Mouse (Mus musculus) MEL (cell line): ENCODE data around the gene Gas8. TPM values are rescaled to one million over a fixed set of nuclear protein-coding genes. Genes with fewer than 3 reads are reported as not detected.

Experiments
- DNase-seq: peaks from one replicate; pipeline ENCODE4 v3.0.0; 2011; ENCODE audit warnings: low read depth, low spot score
- H3K27ac ChIP-seq: 2 replicates; pipeline ENCODE4 v1.5.1; 2012; ENCODE audit warnings: low read depth, mild to moderate bottlenecking, control low read depth, low read length, moderate library complexity; ENCODE audit not compliant: control insufficient read depth
- H3K27me3 ChIP-seq, 2 experiments: fragments of 150-350 bp in 1 of 2; sonication (generic) in 1 of 2; 2 replicates each; pipeline ENCODE4 v1.6.1; 2012; ENCODE audit warnings: low read length in 2 of 2, mild to moderate bottlenecking in 2 of 2, improper control_type of control experiment in 1 of 2, moderate library complexity in 1 of 2; ENCODE audit not compliant: insufficient read depth in 2 of 2, control insufficient read depth in 1 of 2
- H3K36me3 ChIP-seq, 2 experiments: 2 replicates each; pipeline ENCODE4 v1.6.1; 2012 to 2014; ENCODE audit warnings: low read length in 2 of 2, improper control_type of control experiment in 1 of 2, inconsistent platforms in 1 of 2, mild to moderate bottlenecking in 1 of 2; ENCODE audit not compliant: insufficient read depth in 2 of 2, control insufficient read depth in 1 of 2
- H3K4me1 ChIP-seq, 2 experiments: fragments of 150-350 bp in 1 of 2; sonication (generic) in 1 of 2; 2 replicates each; pipeline ENCODE4 v1.6.1; 2012; ENCODE audit warnings: low read length in 2 of 2, improper control_type of control experiment in 1 of 2, mild to moderate bottlenecking in 1 of 2; ENCODE audit not compliant: insufficient read depth in 2 of 2, control insufficient read depth in 1 of 2
- H3K4me3 ChIP-seq, 2 experiments: fragments of 150-350 bp in 1 of 2; sonication (generic) in 1 of 2; 2 replicates each; pipeline ENCODE4 v1.5.1; 2012; ENCODE audit warnings: low read depth in 2 of 2, low read length in 2 of 2, mild to moderate bottlenecking in 2 of 2, moderate library complexity in 2 of 2, control low read depth in 1 of 2, improper control_type of control experiment in 1 of 2; ENCODE audit not compliant: control insufficient read depth in 1 of 2, insufficient read depth in 1 of 2
- H3K79me2 ChIP-seq: 2 replicates; pipeline ENCODE4 v1.6.1; 2012; ENCODE audit warnings: mild to moderate bottlenecking, low read length, moderate library complexity; ENCODE audit not compliant: control insufficient read depth, poor library complexity, insufficient read depth
- H3K9ac ChIP-seq: 2 replicates; pipeline ENCODE4 v1.6.1; 2012; ENCODE audit warnings: low read depth, mild to moderate bottlenecking, control low read depth, low read length, moderate library complexity; ENCODE audit not compliant: control insufficient read depth, poor library complexity, severe bottlenecking
- H3K9me3 ChIP-seq: fragments of 150-350 bp; sonication (generic); replicated peaks from 2 replicates; pipeline ENCODE4 v1.6.1; 2012; ENCODE audit warnings: mild to moderate bottlenecking, low read length, improper control_type of control experiment, moderate library complexity; ENCODE audit not compliant: insufficient read depth
- EP300 ChIP-seq, 2 experiments: IDR thresholded peaks; 2 replicates each; pipeline ENCODE4 v1.6.1; 2011; ENCODE audit warnings: improper control_type of control experiment in 2 of 2, low read length in 2 of 2, low read depth in 1 of 2, mild to moderate bottlenecking in 1 of 2
- ETS1 ChIP-seq: IDR thresholded peaks from 2 replicates; pipeline ENCODE4 v1.6.1; 2012; ENCODE audit warnings: low read depth, mild to moderate bottlenecking, inconsistent platforms, low read length, improper control_type of control experiment, moderate library complexity
- GATA1 ChIP-seq: IDR thresholded peaks from 2 replicates; pipeline ENCODE4 v1.6.1; 2011; ENCODE audit warnings: low read depth, low read length, improper control_type of control experiment
- JUND ChIP-seq: IDR thresholded peaks from 2 replicates; pipeline ENCODE4 v1.6.1; 2011; ENCODE audit warnings: low read depth, mild to moderate bottlenecking, improper control_type of control experiment, low read length
- MYC ChIP-seq: IDR thresholded peaks from 2 replicates; pipeline ENCODE4 v1.6.1; 2011; ENCODE audit warnings: low read depth, mild to moderate bottlenecking, low read length, improper control_type of control experiment, moderate library complexity
- NRF1 ChIP-seq: IDR thresholded peaks from 2 replicates; pipeline ENCODE4 v1.6.1; 2014; ENCODE audit warnings: low read depth, mild to moderate bottlenecking, inconsistent platforms, low read length, improper control_type of control experiment, moderate library complexity; ENCODE audit not compliant: poor library complexity, insufficient read depth, severe bottlenecking
- POLR2A ChIP-seq, 2 experiments: IDR thresholded peaks; 2 replicates each; pipeline ENCODE4 v1.6.1; 2011 to 2012; ENCODE audit warnings: low read length in 2 of 2, mild to moderate bottlenecking in 2 of 2, control low read depth in 1 of 2, improper control_type of control experiment in 1 of 2, low read depth in 1 of 2, moderate library complexity in 1 of 2; ENCODE audit not compliant: control insufficient read depth in 1 of 2, insufficient read depth in 1 of 2, poor library complexity in 1 of 2
- POLR2AphosphoS5 ChIP-seq: IDR thresholded peaks from 2 replicates; pipeline ENCODE4 v1.6.1; 2012; ENCODE audit warnings: low read depth, borderline replicate concordance, mild to moderate bottlenecking, inconsistent platforms, low read length, moderate library complexity, mixed read lengths
- RCOR1 ChIP-seq: IDR thresholded peaks from 2 replicates; pipeline ENCODE4 v1.6.1; 2012; ENCODE audit warnings: low read depth, mild to moderate bottlenecking, inconsistent platforms, low read length, improper control_type of control experiment
- TCF12 ChIP-seq: IDR thresholded peaks from 2 replicates; pipeline ENCODE4 v1.6.1; 2014; ENCODE audit warnings: low read depth, mild to moderate bottlenecking, inconsistent platforms, low read length, improper control_type of control experiment, moderate library complexity
- USF2 ChIP-seq, 2 experiments: IDR thresholded peaks; 2 replicates each; pipeline ENCODE4 v1.6.1; 2011 to 2012; ENCODE audit warnings: improper control_type of control experiment in 2 of 2, low read length in 2 of 2, borderline replicate concordance in 1 of 2, inconsistent platforms in 1 of 2, low read depth in 1 of 2, mild to moderate bottlenecking in 1 of 2; ENCODE audit not compliant: insufficient read depth in 1 of 2
- ZMIZ1 ChIP-seq: IDR thresholded peaks from 2 replicates; pipeline ENCODE4 v1.6.1; 2012; ENCODE audit warnings: low read depth, mild to moderate bottlenecking, inconsistent platforms, low read length, improper control_type of control experiment, moderate library complexity
- ZNF384 ChIP-seq: IDR thresholded peaks from 2 replicates; pipeline ENCODE4 v1.6.1; 2012; ENCODE audit warnings: low read depth, mild to moderate bottlenecking, inconsistent platforms, low read length, improper control_type of control experiment
- polyA plus RNA-seq, 2 experiments: library from polyadenylated mRNA; stranded (reverse) in 1 of 2; unstranded in 1 of 2; fragments of >175 nt in 1 of 2; fragments of >200 nt in 1 of 2; gene quantifications; 2 replicates each; pipeline versions ENCODE4 v1.2.1 to v1.2.4; 2012; ENCODE audit warnings: low replicate concordance in 2 of 2, low read depth in 1 of 2; ENCODE audit not compliant: insufficient read length in 2 of 2, insufficient read depth in 1 of 2, missing spikeins in 1 of 2
- total RNA-seq: library from RNA; depleted of rRNA; stranded (reverse); fragments of 300-350 nt; gene quantifications from 2 replicates; pipeline ENCODE4 v1.2.3, GENCODE M21; 2012

Gas8 gene
- total and polyA plus RNA-seq, 3 experiments: 14.4 to 179 (median 20.8) TPM

- DNase-seq: no peak
- Histone ChIP-seq H3K79me2 (no peaks in the 10 kb centered on the region), H3K9me3 (no peaks in the 10 kb centered on the region), H3K27me3 (no peaks in the 10 kb centered on the region), H3K4me3 (no peak overlapping the region), H3K27ac (no peak overlapping the region), H3K4me1 (no peaks in the 10 kb centered on the region), H3K36me3 (peaks cover 0 to 11% of the 10 kb centered on the region in 2 experiments; a peak in 1 of 4 replicates), H3K9ac (no peak overlapping the region)
- TF ChIP-seq ZNF384: no peak
- TF ChIP-seq TCF12: no peak
- TF ChIP-seq POLR2A (IDR thresholded peaks at IDR 0.05; ENCODE audit: control insufficient read depth in 1 of 2, insufficient read depth in 1 of 2, low read depth in 1 of 2, low read length in 2 of 2, poor library complexity in 1 of 2): no peak
- no peak for TF ChIP-seq MYC
- no peak for TF ChIP-seq POLR2AphosphoS5
- no peak for TF ChIP-seq ETS1
- no peak for TF ChIP-seq EP300 (IDR thresholded peaks at IDR 0.05; ENCODE audit: low read depth in 1 of 2, low read length in 2 of 2)
- TF ChIP-seq NRF1: no peak
- no peak for TF ChIP-seq RCOR1
- TF ChIP-seq ZMIZ1: no peak
- TF ChIP-seq USF2 (IDR thresholded peaks at IDR 0.05; ENCODE audit: borderline replicate concordance in 1 of 2, insufficient read depth in 1 of 2, low read depth in 1 of 2, low read length in 2 of 2): no peak
Observed at GRCm38 (mm10) chr8:123504591-123505195, 13.9 kb upstream of the Gas8 start.

- Histone ChIP-seq H3K79me2 (no peaks in the 10 kb centered on the region), H3K27ac (no peak overlapping the region), H3K9me3 (no peaks in the 10 kb centered on the region), H3K4me1 (no peaks in the 10 kb centered on the region), H3K4me3 (no peak overlapping the region), H3K9ac (no peak overlapping the region), H3K36me3 (peaks cover 0 to 10% of the 10 kb centered on the region in 2 experiments; a peak in 1 of 4 replicates), H3K27me3 (no peaks in the 10 kb centered on the region)
- TF ChIP-seq ETS1 (no peak), JUND (no peak), GATA1 (no peak), POLR2AphosphoS5 (no peak), POLR2A (IDR thresholded peaks at IDR 0.05; ENCODE audit: control insufficient read depth in 1 of 2, insufficient read depth in 1 of 2, low read depth in 1 of 2, low read length in 2 of 2, poor library complexity in 1 of 2) (no peak), EP300 (IDR thresholded peaks at IDR 0.05; ENCODE audit: low read depth in 1 of 2, low read length in 2 of 2) (no peak)
- DNase-seq: no peak
Observed at GRCm38 (mm10) chr8:123505267-123505666, 13.4 kb upstream of the Gas8 start.
